Mouse (Mus musculus): ENCODE data around the gene Nudcd3. TPM values are rescaled to one million over a fixed set of nuclear protein-coding genes. Genes with fewer than 3 reads are reported as not detected.

Nudcd3 gene
- total RNA-seq, 1 experiment, result 59.3 TPM

GRCm38 (mm10) chr11:6179194-6179593 is 21.0 kb downstream of the Nudcd3 start:
- H3K4me3 ChIP-seq (ENCODE audit: insufficient read depth in 1 of 2, low read depth in 1 of 2, low read length in 2 of 2, poor library complexity in 1 of 2, severe bottlenecking in 1 of 2), result peak overlapping the region; percentile 3 to 32; a peak in 2 of 4 replicates
- DNase-seq (ENCODE audit: low read depth, low spot score), result no peak
- in situ Hi-C loops (cut with MboI; ENCODE audit: low sequenced_read_pairs in 2 of 2, unreplicated experiment in 2 of 2), result no loop called here
- peaks cover 3% of the 10 kb centered on the region; the same call in 1 of the 2 replicates for H3K36me3 ChIP-seq (ENCODE audit: control insufficient read depth, insufficient read depth, low read length, poor library complexity, severe bottlenecking)
- TF ChIP-seq ZC3H11A (IDR thresholded peaks at IDR 0.05; ENCODE audit: borderline replicate concordance, low read depth, low read length) (no peak), CHD2 (IDR thresholded peaks at IDR 0.05; ENCODE audit: low read depth, low read length) (no peak), ZNF384 (IDR thresholded peaks at IDR 0.05; ENCODE audit: low read depth, low read length) (no peak), HCFC1 (IDR thresholded peaks at IDR 0.05; ENCODE audit: borderline replicate concordance, insufficient read depth, low read length) (no peak), MAFK (IDR thresholded peaks at IDR 0.05; ENCODE audit: insufficient read depth, low read depth, low read length) (no peak)
- H3K9me3 ChIP-seq (ENCODE audit: control insufficient read depth, insufficient read depth, low read depth, low read length), result no peaks in the 10 kb centered on the region
- peak overlapping the region; percentile 89 for H3K27ac ChIP-seq (ENCODE audit: insufficient read depth, low read depth, low read length, poor library complexity, severe bottlenecking)
- H3K4me1 ChIP-seq (ENCODE audit: control insufficient read depth in 2 of 2, insufficient read depth in 2 of 2, low read length in 2 of 2, poor library complexity in 1 of 2), result peaks cover 12 to 26% of the 10 kb centered on the region in 2 experiments
- peak overlapping the region; percentile 8; the same call in 1 of the 2 replicates for H3K9ac ChIP-seq (ENCODE audit: insufficient read depth, low read depth, low read length, poor library complexity, severe bottlenecking)

GRCm38 (mm10) chr11:6178673-6179166 is 21.5 kb downstream of the Nudcd3 start:
- TF ChIP-seq MAFK (IDR thresholded peaks at IDR 0.05; ENCODE audit: insufficient read depth, low read depth, low read length) (no peak), ZC3H11A (IDR thresholded peaks at IDR 0.05; ENCODE audit: borderline replicate concordance, low read depth, low read length) (no peak), ZNF384 (IDR thresholded peaks at IDR 0.05; ENCODE audit: low read depth, low read length) (no peak), CHD2 (IDR thresholded peaks at IDR 0.05; ENCODE audit: low read depth, low read length) (no peak), HCFC1 (IDR thresholded peaks at IDR 0.05; ENCODE audit: borderline replicate concordance, insufficient read depth, low read length) (no peak)
- Histone ChIP-seq H3K9me3 (ENCODE audit: control insufficient read depth, insufficient read depth, low read depth, low read length) (no peaks in the 10 kb centered on the region), H3K4me1 (ENCODE audit: control insufficient read depth in 2 of 2, insufficient read depth in 2 of 2, low read length in 2 of 2, poor library complexity in 1 of 2) (peaks cover 12 to 22% of the 10 kb centered on the region in 2 experiments), H3K4me3 (ENCODE audit: insufficient read depth in 1 of 2, low read depth in 1 of 2, low read length in 2 of 2, poor library complexity in 1 of 2, severe bottlenecking in 1 of 2) (0 out of 4 replicates have a peak overlapping the region, but pooled peaks have one; percentile 6 to 32), H3K36me3 (ENCODE audit: control insufficient read depth, insufficient read depth, low read length, poor library complexity, severe bottlenecking) (peaks cover 3% of the 10 kb centered on the region; the same call in 1 of the 2 replicates), H3K27ac (ENCODE audit: insufficient read depth, low read depth, low read length, poor library complexity, severe bottlenecking) (peak overlapping the region; percentile 89; the same call in 1 of the 2 replicates), H3K9ac (ENCODE audit: insufficient read depth, low read depth, low read length, poor library complexity, severe bottlenecking) (no peak overlapping the region)
- no peak for DNase-seq (ENCODE audit: low read depth, low spot score)
- in situ Hi-C loops (cut with MboI; ENCODE audit: low sequenced_read_pairs in 2 of 2, unreplicated experiment in 2 of 2), result no loop called here

- in situ Hi-C loops (cut with MboI; ENCODE audit: low sequenced_read_pairs in 2 of 2, unreplicated experiment in 2 of 2), result no loop called here
- Histone ChIP-seq H3K27ac (ENCODE audit: insufficient read depth, low read depth, low read length, poor library complexity, severe bottlenecking) (peak overlapping the region; percentile 89), H3K9ac (ENCODE audit: insufficient read depth, low read depth, low read length, poor library complexity, severe bottlenecking) (peak overlapping the region; percentile 59; the same call in 1 of the 2 replicates), H3K4me3 (ENCODE audit: insufficient read depth in 1 of 2, low read depth in 1 of 2, low read length in 2 of 2, poor library complexity in 1 of 2, severe bottlenecking in 1 of 2) (no peak overlapping the region), H3K4me1 (ENCODE audit: control insufficient read depth in 2 of 2, insufficient read depth in 2 of 2, low read length in 2 of 2, poor library complexity in 1 of 2) (peaks cover 12 to 19% of the 10 kb centered on the region in 2 experiments), H3K9me3 (ENCODE audit: control insufficient read depth, insufficient read depth, low read depth, low read length) (no peaks in the 10 kb centered on the region), H3K36me3 (ENCODE audit: control insufficient read depth, insufficient read depth, low read length, poor library complexity, severe bottlenecking) (peaks cover 3% of the 10 kb centered on the region; the same call in 1 of the 2 replicates)
- no peak for TF ChIP-seq HCFC1 (IDR thresholded peaks at IDR 0.05; ENCODE audit: borderline replicate concordance, insufficient read depth, low read length)
- TF ChIP-seq ZC3H11A (IDR thresholded peaks at IDR 0.05; ENCODE audit: borderline replicate concordance, low read depth, low read length), result no peak
- TF ChIP-seq CHD2 (IDR thresholded peaks at IDR 0.05; ENCODE audit: low read depth, low read length), result no peak
- TF ChIP-seq ZNF384 (IDR thresholded peaks at IDR 0.05; ENCODE audit: low read depth, low read length), result no peak
- no peak for TF ChIP-seq MAFK (IDR thresholded peaks at IDR 0.05; ENCODE audit: insufficient read depth, low read depth, low read length)
- DNase-seq (ENCODE audit: low read depth, low spot score), result no peak
These were observed 22.3 kb downstream of the Nudcd3 start for GRCm38 (mm10) chr11:6177781-6178420.

- Histone ChIP-seq H3K36me3 (ENCODE audit: control insufficient read depth, insufficient read depth, low read length, poor library complexity, severe bottlenecking) (no peaks in the 10 kb centered on the region), H3K4me3 (ENCODE audit: insufficient read depth in 1 of 2, low read depth in 1 of 2, low read length in 2 of 2, poor library complexity in 1 of 2, severe bottlenecking in 1 of 2) (no peak overlapping the region), H3K9me3 (ENCODE audit: control insufficient read depth, insufficient read depth, low read depth, low read length) (no peaks in the 10 kb centered on the region), H3K27ac (ENCODE audit: insufficient read depth, low read depth, low read length, poor library complexity, severe bottlenecking) (no peak overlapping the region), H3K9ac (ENCODE audit: insufficient read depth, low read depth, low read length, poor library complexity, severe bottlenecking) (no peak overlapping the region), H3K4me1 (ENCODE audit: control insufficient read depth in 2 of 2, insufficient read depth in 2 of 2, low read length in 2 of 2, poor library complexity in 1 of 2) (peaks cover 12 to 14% of the 10 kb centered on the region in 2 experiments)
- no peak for DNase-seq (ENCODE audit: low read depth, low spot score)
- in situ Hi-C loops (cut with MboI; ENCODE audit: low sequenced_read_pairs in 2 of 2, unreplicated experiment in 2 of 2), result no loop called here
- TF ChIP-seq ZNF384 (IDR thresholded peaks at IDR 0.05; ENCODE audit: low read depth, low read length) (no peak), ZC3H11A (IDR thresholded peaks at IDR 0.05; ENCODE audit: borderline replicate concordance, low read depth, low read length) (no peak)
These were observed 24.7 kb downstream of the Nudcd3 start for GRCm38 (mm10) chr11:6175506-6175905.
